Mouse (Mus musculus) embryonic fibroblast, embryonic 13.5 days (primary cell): ENCODE results near the gene Ost4.

Source experiments
- CTCF ChIP-seq: IDR thresholded peaks from 2 replicates; pipeline ENCODE4 v1.5.1; 2011; ENCODE audit warnings: mild to moderate bottlenecking, control low read depth, low read length, moderate library complexity, borderline replicate concordance; ENCODE audit not compliant: insufficient read depth
- POLR2A ChIP-seq: IDR thresholded peaks from 2 replicates; pipeline ENCODE4 v1.6.1; 2011; ENCODE audit warnings: low read depth, mild to moderate bottlenecking, control low read depth, low read length, moderate library complexity

- TF ChIP-seq POLR2A (no peak), CTCF (no peak)
Measured at GRCm38 (mm10) chr5:30856124-30856523, 51.5 kb downstream of the Ost4 start.
